Mouse (Mus musculus) urinary bladder, postnatal 36 days (tissue): Measurements from ENCODE around the gene Rabggta.

Experiments
- DNase-seq, 2 experiments: peaks; one replicate each; pipeline ENCODE4 v3.0.0; 2022; ENCODE audit warnings: low spot score in 2 of 2, mixed read lengths in 1 of 2

Rabggta gene

DNA sequence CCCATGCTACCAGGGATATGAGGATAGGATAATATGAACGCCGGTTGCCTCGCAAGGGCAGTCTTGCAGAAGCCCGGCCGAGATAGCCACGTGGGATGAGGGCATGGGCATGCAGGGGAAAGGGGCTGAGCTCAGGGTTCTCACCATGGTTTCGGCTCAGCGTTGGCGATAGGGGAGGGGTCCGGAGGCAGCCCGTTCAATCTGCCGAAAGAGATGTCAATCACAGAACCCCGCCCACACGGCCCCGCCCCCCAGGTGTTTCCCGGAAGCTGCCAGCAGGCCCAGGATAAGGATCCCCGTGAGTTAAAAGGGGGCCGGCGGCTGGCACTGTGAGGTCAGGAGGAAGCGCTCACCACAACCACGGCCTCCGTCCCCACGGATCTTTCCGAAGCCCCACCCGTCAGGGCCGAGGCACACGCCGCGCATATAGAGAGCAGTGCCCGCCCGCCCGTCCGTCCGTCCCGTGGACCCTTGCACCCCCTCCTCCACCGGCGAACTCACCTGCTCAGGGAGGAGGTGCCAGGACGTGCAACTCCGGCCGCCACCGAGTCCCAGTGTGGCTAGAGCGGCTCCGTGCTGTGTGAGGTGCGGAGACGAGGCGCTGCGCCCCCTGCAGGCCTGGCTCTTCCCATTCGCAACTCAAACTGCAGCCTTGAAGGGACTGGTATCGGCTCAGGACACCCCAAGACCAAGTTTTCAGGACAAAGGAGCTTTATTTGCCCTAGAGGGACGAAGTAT is at the start of gene Rabggta:
Gene Rabggta (minus strand): TSS at position 564 of the 738 bp plus-strand sequence.
- DNase-seq = peak; percentile 90 to 91

- DNase-seq = no peak
Measured at GRCm38 (mm10) chr14:55769087-55769703, 47.1 kb upstream of the Rabggta start.

- no peak for DNase-seq
Measured at GRCm38 (mm10) chr14:55768555-55768954, 46.5 kb upstream of the Rabggta start.

- DNase-seq = peak; percentile 45 to 70
Measured at GRCm38 (mm10) chr14:55767519-55768414, 45.7 kb upstream of the Rabggta start.

GRCm38 (mm10) chr14:55765696-55766095 is 43.6 kb upstream of the Rabggta start, which contains the start of gene Ltb4r1:
Gene Ltb4r1, plus strand, starts transcription at chr14:55765962.
- DNase-seq = no peak

DNA sequence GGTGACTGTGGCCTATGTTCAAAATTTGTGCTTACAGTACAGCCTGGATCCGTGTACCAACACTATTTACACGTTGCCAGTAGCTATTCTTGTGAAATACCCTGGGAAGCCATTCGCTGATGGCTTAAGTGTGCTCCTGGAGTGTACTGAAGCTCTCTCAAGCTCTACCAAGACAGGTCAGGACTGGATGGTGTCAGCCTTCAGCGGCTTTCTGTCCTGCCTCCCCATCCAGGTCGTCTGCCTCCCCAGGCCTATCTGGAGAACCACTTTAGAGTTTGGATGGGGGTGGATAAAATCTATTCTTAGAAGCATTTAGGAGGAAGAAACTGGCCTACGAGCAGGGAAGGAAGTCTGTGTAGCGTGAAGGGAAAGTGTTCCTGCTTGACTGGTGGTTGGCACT is 41.1 kb upstream of the Rabggta start:
- DNase-seq = no peak

DNA sequence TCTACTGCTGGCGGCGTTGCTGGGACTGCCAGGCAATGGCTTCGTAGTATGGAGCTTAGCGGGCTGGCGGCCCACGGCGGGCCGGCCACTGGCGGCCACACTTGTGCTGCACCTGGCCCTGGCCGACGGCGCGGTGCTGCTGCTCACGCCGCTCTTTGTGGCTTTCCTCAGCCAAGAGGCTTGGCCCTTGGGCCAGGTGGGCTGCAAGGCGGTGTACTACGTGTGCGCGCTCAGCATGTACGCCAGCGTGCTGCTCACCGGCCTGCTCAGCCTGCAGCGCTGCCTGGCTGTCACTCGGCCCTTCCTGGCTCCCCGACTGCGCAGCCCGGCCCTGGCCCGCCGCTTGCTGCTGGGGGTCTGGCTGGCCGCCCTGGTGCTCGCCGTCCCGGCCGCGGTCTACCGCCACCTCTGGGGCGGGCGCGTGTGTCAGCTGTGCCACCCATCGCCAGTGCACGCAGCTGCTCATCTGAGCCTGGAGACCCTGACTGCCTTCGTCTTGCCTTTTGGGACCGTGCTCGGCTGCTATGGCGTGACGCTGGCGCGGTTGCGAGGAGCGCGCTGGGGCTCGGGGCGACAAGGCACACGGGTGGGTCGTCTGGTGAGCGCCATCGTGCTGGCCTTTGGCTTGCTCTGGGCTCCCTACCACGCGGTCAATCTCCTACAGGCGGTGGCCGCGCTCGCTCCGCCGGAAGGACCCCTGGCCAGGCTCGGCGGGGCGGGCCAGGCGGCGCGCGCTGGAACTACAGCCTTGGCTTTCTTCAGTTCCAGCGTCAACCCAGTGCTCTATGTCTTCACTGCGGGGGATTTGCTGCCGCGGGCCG is 40.1 kb upstream of the Rabggta start:
- no peak for DNase-seq

- DNase-seq = no peak
Measured at GRCm38 (mm10) chr14:55761163-55761562, 39.1 kb upstream of the Rabggta start, which contains the start of gene Ltb4r2. Gene Ltb4r2, plus strand, starts transcription at chr14:55761428.

DNA sequence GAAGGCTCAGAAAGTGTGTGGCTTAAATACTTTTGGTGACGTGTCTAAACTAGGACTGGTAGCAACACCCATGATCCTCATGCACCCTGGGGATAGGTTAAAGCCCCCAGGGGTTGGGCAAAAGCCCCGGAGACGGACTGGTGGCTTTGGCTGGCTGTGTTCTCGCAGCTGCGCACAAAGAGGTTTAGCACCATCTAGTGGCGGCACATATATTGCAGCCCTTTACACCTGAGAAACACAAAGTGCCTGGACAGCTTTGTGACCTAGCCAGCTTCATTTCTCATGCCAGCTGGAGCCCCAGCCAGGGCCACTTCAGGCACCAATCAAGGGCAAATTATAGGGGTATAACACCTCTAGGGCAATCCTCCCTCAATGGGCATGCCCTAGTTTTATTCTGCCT is 38.1 kb upstream of the Rabggta start:
- DNase-seq = peak; percentile 79 to 82

DNA sequence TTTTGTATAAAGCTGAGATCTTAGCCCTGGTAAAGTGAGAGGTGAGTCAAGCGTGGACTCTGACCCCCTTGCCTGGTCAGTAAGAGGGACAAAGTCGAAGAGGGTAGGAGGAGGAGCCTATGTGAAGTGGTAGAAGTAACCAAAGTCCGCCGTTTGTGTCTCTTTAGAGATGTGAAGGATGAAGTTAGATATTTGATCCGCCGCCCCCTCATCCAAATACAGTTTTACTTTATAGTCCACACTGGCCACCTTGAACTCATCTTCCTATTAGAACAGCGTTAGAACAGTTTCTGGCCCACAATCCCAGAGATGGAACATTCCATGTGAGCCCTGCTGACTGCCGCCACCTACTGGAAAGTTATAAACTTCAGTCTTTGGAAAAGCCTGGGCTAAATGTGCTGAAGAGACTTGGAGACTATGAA is 36.3 kb upstream of the Rabggta start, which contains the start of gene Cideb:
Gene Cideb (minus strand): TSS at position 96 of the 422 bp plus-strand sequence.
- DNase-seq = no peak

- DNase-seq = no peak
Measured at GRCm38 (mm10) chr14:55757566-55757965, 35.5 kb upstream of the Rabggta start.

GRCm38 (mm10) chr14:55747051-55747847 is 25.2 kb upstream of the Rabggta start:
- no peak for DNase-seq

DNA sequence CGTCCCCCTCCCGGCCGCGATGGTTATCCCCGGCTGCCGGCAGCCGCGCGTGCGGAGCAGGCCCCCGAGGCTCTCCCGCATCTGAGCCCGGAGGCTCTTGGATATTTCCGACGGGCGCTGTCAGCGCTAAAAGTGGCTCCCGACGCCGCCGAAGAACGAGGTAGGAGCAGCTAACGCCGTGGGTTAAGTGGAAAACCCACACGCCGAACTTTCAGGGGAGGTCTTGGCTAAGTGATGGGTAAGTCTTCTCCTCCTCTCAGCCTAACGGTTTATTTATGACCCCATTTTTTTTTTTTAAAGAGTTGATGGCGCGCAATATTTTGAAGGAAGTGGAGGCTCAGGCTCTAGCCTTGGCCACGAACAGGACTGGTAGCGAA is 23.8 kb upstream of the Rabggta start:
- DNase-seq = no peak

DNA sequence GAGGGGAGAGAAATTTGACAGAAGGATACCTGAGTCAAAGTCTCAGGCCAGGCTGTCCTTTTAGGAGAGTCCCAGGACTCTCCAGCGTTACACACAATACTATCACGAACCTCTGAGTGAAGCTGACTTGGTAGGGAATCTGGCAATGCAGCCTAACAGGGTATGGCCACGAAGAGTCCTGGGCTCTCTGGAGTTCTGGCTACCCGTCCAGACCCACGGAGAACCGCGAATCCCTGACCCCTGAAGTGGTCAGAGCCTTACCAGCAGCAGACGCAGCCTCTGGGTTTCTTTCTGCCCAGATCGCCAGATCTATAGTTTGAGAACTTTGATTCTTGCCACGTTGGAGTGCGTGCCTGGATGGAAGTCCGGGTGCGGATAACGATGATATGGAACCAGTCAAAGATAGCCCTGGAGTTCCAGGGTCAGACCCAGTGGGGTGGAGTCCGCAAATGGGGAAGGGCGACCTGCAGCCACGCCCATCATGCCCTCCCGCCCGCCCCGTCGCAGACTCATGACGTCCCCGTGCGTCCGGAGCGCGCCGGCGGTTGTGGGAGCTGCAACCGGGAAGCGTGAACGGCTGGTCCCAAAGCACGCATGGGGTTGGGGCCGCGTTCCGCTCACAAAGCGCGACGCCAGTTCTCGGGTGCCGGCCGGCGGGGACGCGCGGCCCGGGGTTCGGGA is 23.3 kb upstream of the Rabggta start, which contains the start of the genes Dhrs1 and Nop9:
Gene Dhrs1 (minus strand): TSS at position 511 of the 681 bp plus-strand sequence.
Gene Nop9 (plus strand): TSS at position 514 of the 681 bp plus-strand sequence.
- DNase-seq = peak; percentile 83 to 89

GRCm38 (mm10) chr14:55743711-55744110 is 21.6 kb upstream of the Rabggta start:
- DNase-seq = peak; percentile 84 to 88

DNA sequence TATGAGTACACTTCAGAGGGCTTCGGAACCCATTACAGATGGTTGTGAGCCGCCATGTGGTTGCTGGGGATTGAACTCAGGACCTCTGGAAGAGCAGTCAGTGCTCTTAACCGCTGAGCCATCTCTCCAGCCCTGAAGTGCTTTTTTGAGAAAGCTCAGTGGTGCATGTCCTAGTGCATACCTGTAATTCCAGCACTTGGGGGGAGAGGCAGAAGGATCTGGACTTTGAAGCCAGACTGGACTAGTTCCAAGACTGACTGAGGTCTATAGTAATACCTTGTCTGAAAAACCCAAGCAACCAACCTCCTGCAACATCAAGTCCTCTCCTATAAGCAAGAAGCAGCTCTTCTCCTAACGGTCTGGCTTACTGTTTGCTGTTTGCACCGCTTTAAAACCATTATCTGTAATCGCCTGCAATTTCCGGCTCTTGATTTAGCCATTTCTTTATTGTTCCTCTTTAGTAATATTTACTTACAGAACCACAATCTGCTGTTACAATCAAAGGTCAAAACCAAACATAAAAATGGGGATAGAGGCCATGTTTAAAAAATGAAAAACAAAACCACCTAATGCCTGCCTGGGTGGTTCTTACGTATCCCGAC is 15.1 kb upstream of the Rabggta start:
- no peak for DNase-seq

GRCm38 (mm10) chr14:55735758-55736157 is 13.7 kb upstream of the Rabggta start:
- no peak for DNase-seq

GRCm38 (mm10) chr14:55735334-55735733 is 13.3 kb upstream of the Rabggta start:
- DNase-seq = no peak

- no peak for DNase-seq
Measured at GRCm38 (mm10) chr14:55734869-55735268, 12.8 kb upstream of the Rabggta start.
